Mouse (Mus musculus) neural tube, embryonic 13.5 days (tissue): ENCODE data around the gene Dennd1b. TPM values are rescaled to one million over a fixed set of nuclear protein-coding genes. Genes with fewer than 3 reads are reported as not detected.

Source experiments
- ATAC-seq: fragments of 200-750 bp; cut with Nextera tagmentation; 2 replicates; pipeline ENCODE4 v1.8.0; 2017; ENCODE audit warnings: low read depth, mild to moderate bottlenecking, moderate TSS enrichment, moderate library complexity
- H3K27ac ChIP-seq: fragments of 300-500 bp; sonication (generic); replicated peaks from 2 replicates; pipeline ENCODE4 v1.5.1; 2015; ENCODE audit warnings: moderate library complexity, mild to moderate bottlenecking, inconsistent platforms
- H3K27me3 ChIP-seq: fragments of 300-500 bp; sonication (generic); 2 replicates; pipeline ENCODE4 v1.6.1; 2015; ENCODE audit warnings: mild to moderate bottlenecking, inconsistent platforms
- H3K36me3 ChIP-seq: fragments of 300-500 bp; sonication (generic); 2 replicates; pipeline ENCODE4 v1.6.1; 2015; ENCODE audit warnings: mild to moderate bottlenecking, inconsistent platforms
- H3K4me1 ChIP-seq: fragments of 300-500 bp; sonication (generic); replicated peaks from 2 replicates; pipeline ENCODE4 v1.6.1; 2015; ENCODE audit warnings: inconsistent platforms
- H3K4me2 ChIP-seq: fragments of 300-500 bp; sonication (generic); 2 replicates; pipeline ENCODE4 v1.6.1; 2015; ENCODE audit warnings: inconsistent platforms, mild to moderate bottlenecking, moderate library complexity
- H3K4me3 ChIP-seq: fragments of 300-500 bp; sonication (generic); 2 replicates; pipeline ENCODE4 v1.5.1; 2015; ENCODE audit warnings: mild to moderate bottlenecking, inconsistent platforms
- H3K9ac ChIP-seq: fragments of 300-500 bp; sonication (generic); 2 replicates; pipeline ENCODE4 v1.6.1; 2015; ENCODE audit warnings: moderate library complexity, mild to moderate bottlenecking, inconsistent platforms
- H3K9me3 ChIP-seq: fragments of 300-500 bp; sonication (generic); 2 replicates; pipeline ENCODE4 v1.6.1; 2016; ENCODE audit warnings: inconsistent platforms
- WGBS: fragments of 180-500 bp; shearing (Covaris S2); methylation state at CpG from one replicate; pipeline ENCODE4 v1.1.7; 2015; 5-methylcytosine and 5-hydroxymethylcytosine counted together
- polyA plus RNA-seq: library from polyadenylated mRNA; unstranded; fragments of >200 nt; fragmentation: Nextera tagmentation; extraction: Ambion mirVana; gene quantifications from 2 replicates; pipeline ENCODE4 v1.2.1, GENCODE M21; 2015

Gene Dennd1b
- polyA plus RNA-seq, 1 experiment from 2014 or later, result 8.0 TPM

- no peak overlapping the region for H3K9ac ChIP-seq
- no peak overlapping the region for H3K4me2 ChIP-seq
- no peaks in the 10 kb centered on the region for H3K9me3 ChIP-seq
- H3K27ac ChIP-seq, result no peak overlapping the region
- peaks cover 6% of the 10 kb centered on the region; the same call in 1 of the 2 replicates for H3K4me1 ChIP-seq
- no peaks in the 10 kb centered on the region for H3K27me3 ChIP-seq
- no peak for ATAC-seq
- 60% methylated on average over 2 of the region's 2 CpGs for WGBS
- no peaks in the 10 kb centered on the region for H3K36me3 ChIP-seq
- no peak overlapping the region for H3K4me3 ChIP-seq
These were observed 107.8 kb downstream of the Dennd1b start for GRCm38 (mm10) chr1:139071015-139071414.

- no peak for ATAC-seq
- H3K27me3 ChIP-seq, result no peaks in the 10 kb centered on the region
These were observed 112.4 kb downstream of the Dennd1b start for GRCm38 (mm10) chr1:139075671-139076070.

GRCm38 (mm10) chr1:139077989-139078388 is 114.8 kb downstream of the Dennd1b start:
- no peak overlapping the region for H3K27ac ChIP-seq
- H3K4me3 ChIP-seq, result no peak overlapping the region
- no peaks in the 10 kb centered on the region for H3K27me3 ChIP-seq
- no peak overlapping the region for H3K4me2 ChIP-seq
- WGBS, result 85% methylated on average over 1 of the region's 1 CpGs
- no peaks in the 10 kb centered on the region for H3K36me3 ChIP-seq
- H3K9ac ChIP-seq, result no peak overlapping the region
- no peak for ATAC-seq
- H3K9me3 ChIP-seq, result no peaks in the 10 kb centered on the region
- peaks cover 18% of the 10 kb centered on the region for H3K4me1 ChIP-seq

More at GRCm38 (mm10) chr1:139075671-139076070, 112.4 kb downstream of the Dennd1b start:
- no peak overlapping the region for H3K27ac ChIP-seq
- no peaks in the 10 kb centered on the region for H3K36me3 ChIP-seq
- 96% methylated on average over 2 of the region's 2 CpGs for WGBS
- H3K9me3 ChIP-seq, result no peaks in the 10 kb centered on the region
- H3K9ac ChIP-seq, result no peak overlapping the region
- H3K4me2 ChIP-seq, result no peak overlapping the region
- no peak overlapping the region for H3K4me3 ChIP-seq
- H3K4me1 ChIP-seq, result peaks cover 12% of the 10 kb centered on the region

- no peak overlapping the region for H3K9ac ChIP-seq
- peaks cover 18% of the 10 kb centered on the region for H3K4me1 ChIP-seq
- no peak overlapping the region for H3K4me2 ChIP-seq
- ATAC-seq, result no peak
- H3K36me3 ChIP-seq, result no peaks in the 10 kb centered on the region
- H3K27ac ChIP-seq, result no peak overlapping the region
- 77% methylated on average over 8 of the region's 8 CpGs for WGBS
- no peaks in the 10 kb centered on the region for H3K9me3 ChIP-seq
- H3K4me3 ChIP-seq, result no peak overlapping the region
- H3K27me3 ChIP-seq, result no peaks in the 10 kb centered on the region
These were observed 115.8 kb downstream of the Dennd1b start for GRCm38 (mm10) chr1:139079000-139079399.

GRCm38 (mm10) chr1:139079523-139079922 is 116.3 kb downstream of the Dennd1b start:
- H3K4me1 ChIP-seq, result peaks cover 18% of the 10 kb centered on the region
- H3K9me3 ChIP-seq, result no peaks in the 10 kb centered on the region
- H3K27me3 ChIP-seq, result no peaks in the 10 kb centered on the region
- 63% methylated on average over 6 of the region's 6 CpGs for WGBS
- H3K4me3 ChIP-seq, result no peak overlapping the region
- no peak overlapping the region for H3K27ac ChIP-seq
- no peak for ATAC-seq
- H3K4me2 ChIP-seq, result no peak overlapping the region
- H3K9ac ChIP-seq, result no peak overlapping the region
- H3K36me3 ChIP-seq, result no peaks in the 10 kb centered on the region

- peak; percentile 95 for ATAC-seq
- Histone ChIP-seq H3K27me3 (no peaks in the 10 kb centered on the region), H3K9ac (no peak overlapping the region), H3K4me3 (no peak overlapping the region), H3K27ac (no peak overlapping the region), H3K4me1 (peaks cover 18% of the 10 kb centered on the region), H3K9me3 (no peaks in the 10 kb centered on the region), H3K36me3 (no peaks in the 10 kb centered on the region), H3K4me2 (peak overlapping the region; percentile 33)
- WGBS, result 39% methylated on average over 16 of the region's 16 CpGs
These were observed 117.5 kb downstream of the Dennd1b start for GRCm38 (mm10) chr1:139080517-139081386.

GRCm38 (mm10) chr1:139083382-139083781 is 120.1 kb downstream of the Dennd1b start:
- no peaks in the 10 kb centered on the region for H3K27me3 ChIP-seq
- no peak overlapping the region for H3K4me2 ChIP-seq
- ATAC-seq, result no peak
- H3K36me3 ChIP-seq, result no peaks in the 10 kb centered on the region
- H3K27ac ChIP-seq, result no peak overlapping the region
- 78% methylated on average over 2 of the region's 2 CpGs for WGBS
- H3K9me3 ChIP-seq, result no peaks in the 10 kb centered on the region
- H3K4me1 ChIP-seq, result peaks cover 18% of the 10 kb centered on the region
- no peak overlapping the region for H3K9ac ChIP-seq
- H3K4me3 ChIP-seq, result no peak overlapping the region

- Histone ChIP-seq H3K9me3 (no peaks in the 10 kb centered on the region), H3K4me2 (no peak overlapping the region), H3K27ac (no peak overlapping the region), H3K4me1 (no peaks in the 10 kb centered on the region), H3K36me3 (no peaks in the 10 kb centered on the region), H3K9ac (no peak overlapping the region), H3K27me3 (no peaks in the 10 kb centered on the region), H3K4me3 (no peak overlapping the region)
- 94% methylated on average over 3 of the region's 3 CpGs for WGBS
- no peak for ATAC-seq
These were observed 124.3 kb downstream of the Dennd1b start for GRCm38 (mm10) chr1:139087564-139087963.

GRCm38 (mm10) chr1:139090744-139091143 is 127.5 kb downstream of the Dennd1b start:
- Histone ChIP-seq H3K36me3 (no peaks in the 10 kb centered on the region), H3K4me3 (no peak overlapping the region), H3K27me3 (no peaks in the 10 kb centered on the region), H3K27ac (no peak overlapping the region), H3K4me2 (no peak overlapping the region), H3K9me3 (no peaks in the 10 kb centered on the region), H3K9ac (no peak overlapping the region), H3K4me1 (no peaks in the 10 kb centered on the region)
- ATAC-seq, result no peak
- WGBS, result 82% methylated on average over 3 of the region's 3 CpGs

GRCm38 (mm10) chr1:139091701-139092100 is 128.5 kb downstream of the Dennd1b start:
- H3K27ac ChIP-seq, result no peak overlapping the region
- no peak overlapping the region for H3K9ac ChIP-seq
- H3K27me3 ChIP-seq, result no peaks in the 10 kb centered on the region
- H3K4me2 ChIP-seq, result no peak overlapping the region
- H3K4me1 ChIP-seq, result no peaks in the 10 kb centered on the region
- ATAC-seq, result no peak
- H3K36me3 ChIP-seq, result no peaks in the 10 kb centered on the region
- H3K9me3 ChIP-seq, result no peaks in the 10 kb centered on the region
- 88% methylated on average over 6 of the region's 6 CpGs for WGBS
- no peak overlapping the region for H3K4me3 ChIP-seq

GRCm38 (mm10) chr1:139092144-139092543 is 128.9 kb downstream of the Dennd1b start:
- Histone ChIP-seq H3K27me3 (no peaks in the 10 kb centered on the region), H3K4me1 (no peaks in the 10 kb centered on the region), H3K27ac (no peak overlapping the region), H3K4me2 (no peak overlapping the region), H3K9me3 (no peaks in the 10 kb centered on the region), H3K4me3 (no peak overlapping the region), H3K9ac (no peak overlapping the region), H3K36me3 (no peaks in the 10 kb centered on the region)
- ATAC-seq, result no peak
- WGBS, result 82% methylated on average over 10 of the region's 10 CpGs

GRCm38 (mm10) chr1:139092722-139093121 is 129.5 kb downstream of the Dennd1b start:
- no peak for ATAC-seq
- WGBS, result 51% methylated on average over 4 of the region's 4 CpGs
- Histone ChIP-seq H3K27ac (no peak overlapping the region), H3K9ac (no peak overlapping the region), H3K36me3 (no peaks in the 10 kb centered on the region), H3K4me3 (no peak overlapping the region), H3K4me1 (no peaks in the 10 kb centered on the region), H3K4me2 (no peak overlapping the region), H3K27me3 (no peaks in the 10 kb centered on the region), H3K9me3 (no peaks in the 10 kb centered on the region)

- Histone ChIP-seq H3K9ac (no peak overlapping the region), H3K9me3 (no peaks in the 10 kb centered on the region), H3K4me2 (no peak overlapping the region), H3K36me3 (no peaks in the 10 kb centered on the region), H3K4me3 (no peak overlapping the region), H3K27me3 (no peaks in the 10 kb centered on the region), H3K4me1 (peaks cover under 1% of the 10 kb centered on the region; the same call in 1 of the 2 replicates), H3K27ac (no peak overlapping the region)
- 89% methylated on average over 6 of the region's 6 CpGs for WGBS
- no peak for ATAC-seq
These were observed 133.1 kb downstream of the Dennd1b start for GRCm38 (mm10) chr1:139096369-139096768.
